Mouse (Mus musculus): ENCODE measurements at regions not wholly inside any gene's neighbourhood (a gene's known extent, or its start where the extent isn't known, plus 50 kb on each side); places are given as distances from the start of the nearest gene placed in this dataset.

- Histone ChIP-seq H3K36me3 (no peaks in the 10 kb centered on the region), H3K4me2 (replicated peaks) (no peak overlapping the region), H3K27me3 (no peaks in the 10 kb centered on the region), H3K27ac (replicated peaks) (no peak overlapping the region), H3K4me3 (no peak overlapping the region), H3K4me1 (no peaks in the 10 kb centered on the region), H3K9ac (replicated peaks) (no peak overlapping the region), H3K9me3 (no peaks in the 10 kb centered on the region)
- WGBS, result 25% methylated on average over 2 of the region's 2 CpGs
- no peak for ATAC-seq (replicated peaks)
These were observed 2779.1 kb downstream of the 9330182O14Rik start for GRCm38 (mm10) chr15:42913285-42913684.

DNA sequence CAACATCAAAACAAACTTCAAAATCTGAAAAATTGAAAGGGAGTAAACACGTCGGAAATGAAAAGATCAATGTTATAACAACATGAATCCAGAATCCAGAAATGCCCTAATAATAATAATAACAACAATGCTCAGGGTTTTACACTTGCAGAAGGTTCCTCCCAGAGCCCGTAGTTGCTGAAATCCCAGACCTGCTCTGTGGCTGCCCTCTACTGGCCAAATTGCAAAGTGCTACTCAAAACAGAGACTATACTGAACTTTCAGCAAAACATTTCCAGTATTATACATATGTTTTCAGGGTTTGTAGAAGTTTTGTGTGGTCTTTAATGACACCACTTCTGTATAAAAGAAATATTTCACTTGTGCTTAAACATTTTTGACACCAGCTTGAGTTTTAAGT lies 2779.9 kb downstream of the 9330182O14Rik start:
- 8% methylated on average over 3 of the region's 3 CpGs for WGBS

GRCm38 (mm10) chr15:42915195-42915594 lies 2781.0 kb downstream of the 9330182O14Rik start:
- Histone ChIP-seq H3K4me1 (no peaks in the 10 kb centered on the region), H3K4me3 (no peak overlapping the region), H3K4me2 (replicated peaks) (no peak overlapping the region), H3K9me3 (no peaks in the 10 kb centered on the region), H3K27me3 (no peaks in the 10 kb centered on the region), H3K9ac (replicated peaks) (no peak overlapping the region), H3K27ac (replicated peaks) (no peak overlapping the region), H3K36me3 (no peaks in the 10 kb centered on the region)
- WGBS, result 84% methylated on average over 11 of the region's 11 CpGs
- 0 out of 2 replicates have a peak, but pooled peaks have one; percentile 23 for ATAC-seq (replicated peaks)

More for the DNA sequence above, 2779.9 kb downstream of the 9330182O14Rik start:
- H3K9ac ChIP-seq (replicated peaks), result no peak overlapping the region
- no peaks in the 10 kb centered on the region for H3K9me3 ChIP-seq
- no peak overlapping the region for H3K27ac ChIP-seq (replicated peaks)
- H3K27me3 ChIP-seq, result no peaks in the 10 kb centered on the region
- no peak overlapping the region for H3K4me3 ChIP-seq
- no peaks in the 10 kb centered on the region for H3K36me3 ChIP-seq
- H3K4me2 ChIP-seq (replicated peaks), result no peak overlapping the region
- no peaks in the 10 kb centered on the region for H3K4me1 ChIP-seq
- peak; percentile 78 for ATAC-seq (replicated peaks)

DNA sequence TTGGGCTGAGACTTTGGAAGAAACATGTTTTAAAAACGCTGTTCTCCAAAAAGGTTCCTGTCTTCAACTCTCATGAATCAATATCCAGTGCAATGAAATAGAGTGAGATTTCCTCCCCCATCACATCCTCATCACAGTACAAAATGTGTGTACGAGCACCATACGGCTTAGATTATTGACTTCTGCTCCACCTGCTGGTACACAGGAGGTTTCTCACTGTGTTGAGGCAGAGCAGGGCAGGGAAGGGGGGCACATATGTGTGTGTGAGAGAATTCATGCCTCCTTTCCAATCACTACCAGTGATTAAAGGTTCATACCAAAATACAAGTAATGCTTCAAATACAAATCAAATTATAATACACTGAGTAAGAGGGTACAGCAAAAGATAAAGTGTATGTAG lies 2787.5 kb downstream of the 9330182O14Rik start:
- no peak for ATAC-seq (replicated peaks)
- WGBS, result 84% methylated on average over 3 of the region's 3 CpGs
- Histone ChIP-seq H3K9me3 (no peaks in the 10 kb centered on the region), H3K36me3 (no peaks in the 10 kb centered on the region), H3K4me1 (no peaks in the 10 kb centered on the region), H3K4me3 (no peak overlapping the region), H3K9ac (replicated peaks) (no peak overlapping the region), H3K27me3 (no peaks in the 10 kb centered on the region), H3K27ac (replicated peaks) (no peak overlapping the region), H3K4me2 (replicated peaks) (no peak overlapping the region)

GRCm38 (mm10) chr15:42928331-42928730 lies 2794.2 kb downstream of the 9330182O14Rik start:
- Histone ChIP-seq H3K27ac (replicated peaks) (no peak overlapping the region), H3K4me3 (no peak overlapping the region), H3K9me3 (no peaks in the 10 kb centered on the region), H3K9ac (replicated peaks) (no peak overlapping the region), H3K4me1 (no peaks in the 10 kb centered on the region), H3K36me3 (no peaks in the 10 kb centered on the region), H3K27me3 (no peaks in the 10 kb centered on the region), H3K4me2 (replicated peaks) (no peak overlapping the region)
- 81% methylated on average over 4 of the region's 4 CpGs for WGBS
- ATAC-seq (replicated peaks), result no peak

DNA sequence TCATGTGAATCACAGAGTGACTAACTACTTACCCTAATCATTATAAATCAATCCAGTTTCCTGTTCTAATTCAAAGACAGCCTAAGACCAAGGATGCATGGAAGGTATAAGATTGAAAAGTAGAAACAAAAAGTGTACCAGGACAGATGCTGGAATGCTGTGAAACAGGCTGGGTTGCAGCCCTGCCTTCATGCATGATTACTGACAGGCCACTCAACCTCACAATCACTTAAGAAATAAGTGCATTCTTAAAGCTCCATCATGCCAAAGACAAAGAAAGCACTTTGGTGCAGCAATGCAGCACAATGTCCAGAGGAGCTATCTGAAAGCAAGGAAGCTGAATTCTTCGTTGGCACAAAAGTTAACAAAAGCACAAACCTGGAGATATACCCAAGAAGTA lies 2810.4 kb downstream of the 9330182O14Rik start:
- no peak overlapping the region for H3K27ac ChIP-seq (replicated peaks)
- no peak overlapping the region for H3K4me3 ChIP-seq
- no peaks in the 10 kb centered on the region for H3K9me3 ChIP-seq
- no peak overlapping the region for H3K4me2 ChIP-seq (replicated peaks)
- H3K27me3 ChIP-seq, result no peaks in the 10 kb centered on the region
- 66% methylated on average over 1 of the region's 1 CpGs for WGBS
- ATAC-seq (replicated peaks), result no peak
- no peaks in the 10 kb centered on the region for H3K36me3 ChIP-seq
- no peaks in the 10 kb centered on the region for H3K4me1 ChIP-seq
- H3K9ac ChIP-seq (replicated peaks), result no peak overlapping the region

DNA sequence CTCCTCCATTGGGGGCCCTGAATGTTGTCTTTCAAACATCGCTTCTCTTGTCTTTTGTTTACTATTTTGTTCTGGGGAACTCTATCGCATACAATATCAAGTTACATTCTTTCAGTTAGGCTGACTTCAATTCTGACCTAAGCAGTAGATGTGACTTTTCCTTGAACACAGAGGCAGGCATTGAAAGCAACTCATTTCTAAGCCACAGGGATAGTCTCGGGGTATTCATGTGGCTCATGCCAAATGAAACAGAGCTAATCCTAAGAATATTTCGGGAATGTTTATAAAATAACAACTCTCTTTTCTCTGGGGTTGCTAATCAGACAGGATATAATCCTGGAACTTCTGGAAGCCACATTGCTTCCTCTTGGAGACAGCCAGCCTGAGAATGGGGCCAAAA lies 2821.0 kb downstream of the 9330182O14Rik start:
- no peak overlapping the region for H3K4me3 ChIP-seq
- no peak for ATAC-seq (replicated peaks)
- H3K4me1 ChIP-seq, result no peaks in the 10 kb centered on the region
- no peaks in the 10 kb centered on the region for H3K9me3 ChIP-seq
- WGBS, result 70% methylated on average over 4 of the region's 4 CpGs
- no peak overlapping the region for H3K4me2 ChIP-seq (replicated peaks)
- H3K36me3 ChIP-seq, result no peaks in the 10 kb centered on the region
- no peak overlapping the region for H3K9ac ChIP-seq (replicated peaks)
- H3K27ac ChIP-seq (replicated peaks), result no peak overlapping the region
- no peaks in the 10 kb centered on the region for H3K27me3 ChIP-seq

DNA sequence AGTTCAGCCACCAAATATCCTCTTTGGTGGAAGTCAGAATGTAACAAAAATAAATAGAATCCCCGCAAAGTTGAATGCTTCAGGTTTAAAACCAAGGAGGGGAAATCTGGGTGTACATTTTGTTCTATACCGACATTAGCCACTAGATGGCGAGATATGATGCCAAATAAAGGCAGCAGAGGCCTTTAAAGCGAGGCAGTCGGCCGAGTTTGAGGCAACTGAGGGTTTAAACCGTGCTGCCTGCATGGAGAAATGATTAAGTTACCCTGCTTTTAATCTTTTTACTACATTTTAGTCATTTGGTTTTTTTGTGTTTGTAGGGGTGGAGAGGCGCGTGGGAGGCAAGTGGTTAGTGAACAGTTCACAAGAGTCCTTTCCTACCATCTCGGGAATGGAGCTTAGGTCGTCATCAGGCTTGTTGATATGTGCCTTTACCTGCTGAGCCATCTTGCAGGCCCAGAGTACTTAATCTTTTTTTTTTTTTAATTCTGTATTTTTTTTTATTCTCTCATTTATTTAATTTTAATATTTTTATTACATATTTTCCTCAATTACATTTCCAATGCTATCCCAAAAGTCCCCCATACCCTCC lies 2828.7 kb downstream of the 9330182O14Rik start:
- no peaks in the 10 kb centered on the region for H3K4me1 ChIP-seq
- ATAC-seq (replicated peaks), result peak; percentile 90
- H3K27ac ChIP-seq (replicated peaks), result no peak overlapping the region
- no peaks in the 10 kb centered on the region for H3K9me3 ChIP-seq
- H3K36me3 ChIP-seq, result no peaks in the 10 kb centered on the region
- WGBS, result 16% methylated on average over 11 of the region's 11 CpGs
- H3K27me3 ChIP-seq, result no peaks in the 10 kb centered on the region
- H3K4me3 ChIP-seq, result no peak overlapping the region
- no peak overlapping the region for H3K9ac ChIP-seq (replicated peaks)
- H3K4me2 ChIP-seq (replicated peaks), result no peak overlapping the region

DNA sequence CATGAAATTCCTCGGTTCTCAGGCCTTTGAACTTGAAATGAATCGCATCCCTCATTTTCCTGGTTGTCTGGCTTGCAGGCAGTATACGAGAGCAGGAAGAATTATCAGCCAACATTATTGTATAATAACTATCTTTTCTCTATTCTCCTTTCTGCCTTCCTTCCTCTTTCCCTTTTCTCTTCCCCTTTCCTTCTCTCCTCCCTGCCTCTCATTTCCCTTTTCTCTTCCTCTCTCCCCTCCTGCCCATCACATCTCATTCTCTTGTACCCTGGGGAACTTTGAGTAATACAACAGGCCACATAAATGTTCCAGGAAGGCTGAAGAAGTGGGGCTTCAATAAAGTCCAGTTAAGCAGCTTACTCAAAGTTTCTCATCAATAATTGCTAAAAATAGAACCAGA lies 2831.1 kb downstream of the 9330182O14Rik start:
- H3K4me1 ChIP-seq, result no peaks in the 10 kb centered on the region
- H3K9me3 ChIP-seq, result no peaks in the 10 kb centered on the region
- H3K27me3 ChIP-seq, result no peaks in the 10 kb centered on the region
- H3K27ac ChIP-seq (replicated peaks), result no peak overlapping the region
- no peak overlapping the region for H3K9ac ChIP-seq (replicated peaks)
- H3K36me3 ChIP-seq, result no peaks in the 10 kb centered on the region
- 62% methylated on average over 3 of the region's 3 CpGs for WGBS
- H3K4me3 ChIP-seq, result no peak overlapping the region
- ATAC-seq (replicated peaks), result no peak
- no peak overlapping the region for H3K4me2 ChIP-seq (replicated peaks)

Data from forebrain, embryonic 15.5 days (tissue).